Mouse (Mus musculus) C2C12 (cell line): ENCODE data around the gene Htr6. TPM values are rescaled to one million over a fixed set of nuclear protein-coding genes. Genes with fewer than 3 reads are reported as not detected.

Source experiments
- H3K27me3 ChIP-seq: one replicate; pipeline ENCODE4 v1.6.1; 2011; ENCODE audit not compliant: control insufficient read depth, insufficient read depth, insufficient read length
- H3K36me3 ChIP-seq: one replicate; pipeline ENCODE4 v1.6.1; 2011; ENCODE audit not compliant: control insufficient read depth, insufficient read depth
- H3K4me3 ChIP-seq: one replicate; pipeline ENCODE4 v1.5.1; 2011; ENCODE audit warnings: mild to moderate bottlenecking, control low read depth; ENCODE audit not compliant: poor library complexity, insufficient read depth, severe bottlenecking
- H3K79me2 ChIP-seq: one replicate; pipeline ENCODE4 v1.6.1; 2011; ENCODE audit not compliant: control insufficient read depth, insufficient read depth
- H3K79me3 ChIP-seq: one replicate; pipeline ENCODE4 v1.6.1; 2011; ENCODE audit warnings: low read depth, control low read depth
- H3ac ChIP-seq: one replicate; pipeline ENCODE3; 2011; ENCODE audit warnings: low read depth; ENCODE audit not compliant: control insufficient read depth, insufficient read length
- CEBPB ChIP-seq: IDR thresholded peaks from one replicate; pipeline ENCODE4 v1.6.1; 2011; ENCODE audit warnings: low read depth, mild to moderate bottlenecking, control low read depth, moderate library complexity
- CTCF ChIP-seq: IDR thresholded peaks from one replicate; pipeline ENCODE4 v1.5.1; 2011; ENCODE audit not compliant: control insufficient read depth, insufficient read depth, insufficient read length
- FOSL1 ChIP-seq: IDR thresholded peaks from one replicate; pipeline ENCODE4 v1.8.0; 2011; ENCODE audit warnings: mild to moderate bottlenecking, low read length; ENCODE audit not compliant: poor library complexity, insufficient read depth, severe bottlenecking
- MAX ChIP-seq: IDR thresholded peaks from one replicate; pipeline ENCODE4 v1.6.1; 2011; ENCODE audit warnings: mild to moderate bottlenecking, control low read depth
- MYOD1 ChIP-seq: IDR thresholded peaks from one replicate; pipeline ENCODE4 v1.6.1; 2011; ENCODE audit warnings: low read depth; ENCODE audit not compliant: control insufficient read depth, insufficient read length
- MYOG ChIP-seq: IDR thresholded peaks from one replicate; pipeline ENCODE4 v1.6.1; 2011; ENCODE audit not compliant: control insufficient read depth, insufficient read length; ENCODE audit errors: extremely low read depth
- USF1 ChIP-seq: IDR thresholded peaks from one replicate; pipeline ENCODE4 v1.6.1; 2011; ENCODE audit warnings: low read depth, mild to moderate bottlenecking, control low read depth, moderate library complexity
- polyA plus RNA-seq: library from polyadenylated mRNA; unstranded; fragments of >200 nt; fragmentation: generic; extraction: Trizol; gene quantifications from one replicate; pipeline ENCODE4 v1.2.1, GENCODE M21; 2012; ENCODE audit warnings: missing spikeins

Gene Htr6
- polyA plus RNA-seq, 1 experiment: 0.02 TPM

GRCm38 (mm10) chr4:139101546-139101945 lies 26.2 kb upstream of the Htr6 start:
- Histone ChIP-seq H3K79me2 (peaks cover 26% of the 10 kb centered on the region), H3K4me3 (no peak overlapping the region), H3K36me3 (peaks cover 14% of the 10 kb centered on the region), H3K27me3 (no peaks in the 10 kb centered on the region), H3ac (no peak overlapping the region), H3K79me3 (peaks cover 3% of the 10 kb centered on the region)
- TF ChIP-seq MYOG (no peak), CTCF (no peak), FOSL1 (no peak), CEBPB (no peak), MAX (no peak), MYOD1 (no peak), USF1 (no peak)

GRCm38 (mm10) chr4:139100326-139100725 lies 25.0 kb upstream of the Htr6 start:
- peaks cover 15% of the 10 kb centered on the region for H3K79me2 ChIP-seq
- TF ChIP-seq FOSL1 (no peak), USF1 (no peak), CTCF (no peak), CEBPB (no peak), MAX (no peak), MYOD1 (no peak), MYOG (no peak)
- no peak overlapping the region for H3K4me3 ChIP-seq
- no peak overlapping the region for H3ac ChIP-seq
- peaks cover 14% of the 10 kb centered on the region for H3K36me3 ChIP-seq
- no peaks in the 10 kb centered on the region for H3K79me3 ChIP-seq
- no peaks in the 10 kb centered on the region for H3K27me3 ChIP-seq

GRCm38 (mm10) chr4:139096201-139096600 lies 20.8 kb upstream of the Htr6 start:
- Histone ChIP-seq H3ac (no peak overlapping the region), H3K79me3 (no peaks in the 10 kb centered on the region), H3K36me3 (no peaks in the 10 kb centered on the region), H3K79me2 (no peaks in the 10 kb centered on the region), H3K27me3 (no peaks in the 10 kb centered on the region), H3K4me3 (no peak overlapping the region)
- TF ChIP-seq CTCF (no peak), CEBPB (no peak), MYOG (no peak), USF1 (no peak)

- TF ChIP-seq CEBPB (no peak), USF1 (no peak), MYOD1 (no peak), MAX (no peak), FOSL1 (no peak), CTCF (no peak), MYOG (no peak)
- H3K27me3 ChIP-seq: no peaks in the 10 kb centered on the region
- H3ac ChIP-seq: no peak overlapping the region
- H3K36me3 ChIP-seq: no peaks in the 10 kb centered on the region
- no peak overlapping the region for H3K4me3 ChIP-seq
- H3K79me2 ChIP-seq: no peaks in the 10 kb centered on the region
- H3K79me3 ChIP-seq: no peaks in the 10 kb centered on the region
Measured at GRCm38 (mm10) chr4:139095406-139095805, 20.0 kb upstream of the Htr6 start.

GRCm38 (mm10) chr4:139093196-139093530 lies 17.8 kb upstream of the Htr6 start:
- no peaks in the 10 kb centered on the region for H3K27me3 ChIP-seq
- H3ac ChIP-seq: peak overlapping the region; percentile 86
- no peaks in the 10 kb centered on the region for H3K79me3 ChIP-seq
- H3K79me2 ChIP-seq: no peaks in the 10 kb centered on the region
- no peaks in the 10 kb centered on the region for H3K36me3 ChIP-seq
- TF ChIP-seq MAX (no peak), MYOD1 (no peak), USF1 (no peak), FOSL1 (no peak), CEBPB (no peak), CTCF (no peak), MYOG (no peak)
- H3K4me3 ChIP-seq: no peak overlapping the region

- Histone ChIP-seq H3K36me3 (no peaks in the 10 kb centered on the region), H3K27me3 (no peaks in the 10 kb centered on the region), H3ac (peak within 1 kb of the TSS; percentile 86), H3K79me3 (no peaks in the 10 kb centered on the region), H3K4me3 (peak within 1 kb of the TSS; percentile 39), H3K79me2 (no peaks in the 10 kb centered on the region)
- TF ChIP-seq MYOD1: no peak
- no peak for TF ChIP-seq MAX
- no peak for TF ChIP-seq CTCF
- TF ChIP-seq MYOG: no peak
- no peak for TF ChIP-seq CEBPB
- no peak for TF ChIP-seq FOSL1
- no peak for TF ChIP-seq USF1
Measured at GRCm38 (mm10) chr4:139092356-139093195, 17.2 kb upstream of the Htr6 start, which contains the start of gene Nbl1. Nbl1 (minus strand) TSS chr4:139092993.
